Comparison of ENCODE assay signal across 18 mouse cellular contexts in genomic region chr19:29644747-29645146, GRCm38 (mm10). TPM values are rescaled to one million over a fixed set of nuclear protein-coding genes. Genes with fewer than 3 reads are reported as not detected.
DNase-seq lines count a peak whose midpoint lies in the region; ATAC-seq and TF ChIP-seq lines count a peak whose summit lies in the region.
"Had no signal": no experiment of that assay in that cellular context is flagged by ENCODE, and none has a peak within 500 bp of the region (broad histone marks: within the 10 kb centered on the region; RNA-seq: fewer than 3 reads in every experiment).

No protein-coding gene starts in this region.

- peaks cover 2% of the 10 kb centered on the region; the same call in 1 of the 2 replicates for H3K36me3 ChIP-seq in liver, adult 2 months (ENCODE audit: control insufficient read depth, insufficient read depth, low read length)
- peaks cover 52% of the 10 kb centered on the region for H3K36me3 ChIP-seq in liver, embryonic 12.5 days
- peaks cover 53% of the 10 kb centered on the region for H3K36me3 ChIP-seq in E14TG2a.4 (ENCODE audit: insufficient read depth, low read length)
- H3K36me3 ChIP-seq: heart, embryonic 15.5 days; neural tube, embryonic 12.5 days had no signal

- H3K79me2 ChIP-seq in liver, adult 2 months (ENCODE audit: control insufficient read depth, insufficient read depth, low read length) = no peaks in the 10 kb centered on the region

- ATAC-seq in cerebellum, adult (ENCODE audit: insufficient number of reproducible peaks, low FRiP score, low TSS enrichment) = no peak
- ATAC-seq in liver, embryonic 12.5 days = no peak
- ATAC-seq in monocyte, adult 5-6 weeks (replicated peaks; ENCODE audit: insufficient number of reproducible peaks, low FRiP score, low TSS enrichment, poor library complexity, severe bottlenecking) = no peak

- DNase-seq in cerebellum, adult 2 months = no peak
- no peak for DNase-seq in liver, adult 2 months (ENCODE audit: extremely low read depth, low read depth, low spot score)
- peak; percentile 29 for DNase-seq in c-Kit-positive CD71-positive TER-119-positive erythroid progenitor cells, embryonic 14.5 days (ENCODE audit: low spot score)
- no peak for DNase-seq in Muller cell, postnatal 12 days (ENCODE audit: inconsistent ontology term)
- DNase-seq: kidney, adult 18-20 months; right cerebral cortex, postnatal 4 days; thymus, postnatal 25 days had no signal

- no peak for TF ChIP-seq POLR2A in cerebellum, adult 2 months (IDR thresholded peaks at IDR 0.05; ENCODE audit: borderline replicate concordance, insufficient read depth, low read length)
- TF ChIP-seq POLR2A in liver, adult 2 months (IDR thresholded peaks at IDR 0.05; ENCODE audit: extremely low read depth, insufficient read depth, low read length) = no peak

- TF ChIP-seq CTCF in cerebellum, adult 2 months (IDR thresholded peaks at IDR 0.05; ENCODE audit: borderline replicate concordance, insufficient read depth, low read depth, low read length) = 0 out of 2 replicates have a peak, but pooled peaks have one; percentile 9
- peak; percentile 42; the same call in 1 of the 2 replicates for TF ChIP-seq CTCF in liver, adult 2 months (IDR thresholded peaks at IDR 0.05; ENCODE audit: low read depth, low read length)
- TF ChIP-seq CTCF in E14TG2a.4 (conservative IDR thresholded peaks at IDR 0.05; ENCODE audit: low read length) = peak; percentile 68

- no peaks in the 10 kb centered on the region for H3K27me3 ChIP-seq in cerebellum, adult 2 months (ENCODE audit: control insufficient read depth, insufficient read depth, low read length)
- H3K27me3 ChIP-seq in liver, adult 2 months (ENCODE audit: control insufficient read depth, insufficient read depth, low read length) = no peaks in the 10 kb centered on the region
- no peaks in the 10 kb centered on the region for H3K27me3 ChIP-seq in liver, embryonic 12.5 days (replicated peaks)
- H3K27me3 ChIP-seq in E14TG2a.4 (ENCODE audit: insufficient read depth, low read length) = no peaks in the 10 kb centered on the region
- H3K27me3 ChIP-seq: limb, embryonic 15.5 days; neural tube, embryonic 12.5 days had no signal

- peaks cover 3% of the 10 kb centered on the region for H3K4me1 ChIP-seq in cerebellum, adult 2 months (ENCODE audit: control insufficient read depth, insufficient read depth, low read length)
- H3K4me1 ChIP-seq in liver, adult 2 months (ENCODE audit: control insufficient read depth, insufficient read depth, low read length) = peaks cover 2% of the 10 kb centered on the region; the same call in 1 of the 2 replicates
- peaks cover 50% of the 10 kb centered on the region for H3K4me1 ChIP-seq in liver, embryonic 12.5 days
- peaks cover 54% of the 10 kb centered on the region for H3K4me1 ChIP-seq in E14TG2a.4 (replicated peaks; ENCODE audit: low read depth, low read length)
- H3K4me1 ChIP-seq: neural tube, embryonic 12.5 days had no signal

- 95% methylated on average over 6 of the region's 6 CpGs for WGBS in cerebellum, adult 2 months
- 97% methylated on average over 6 of the region's 6 CpGs for WGBS in liver, adult 2 months
- WGBS in liver, embryonic 12.5 days (ENCODE audit: insufficient replicate concordance) = 86% methylated on average over 6 of the region's 6 CpGs

- H3K9me3 ChIP-seq in liver, embryonic 12.5 days (replicated peaks) = no peaks in the 10 kb centered on the region
- no peaks in the 10 kb centered on the region for H3K9me3 ChIP-seq in E14TG2a.4 (ENCODE audit: low read length)
- H3K9me3 ChIP-seq: G1E; heart, embryonic 15.5 days; limb, embryonic 15.5 days; neural tube, embryonic 12.5 days had no signal

- no peak overlapping the region for H3K4me3 ChIP-seq in cerebellum, adult 2 months (replicated peaks; ENCODE audit: insufficient read depth, low read depth, low read length)
- H3K4me3 ChIP-seq in liver, adult 2 months (ENCODE audit: insufficient read depth, low read depth, low read length) = no peak overlapping the region
- no peak overlapping the region for H3K4me3 ChIP-seq in liver, embryonic 12.5 days
- no peak overlapping the region for H3K4me3 ChIP-seq in E14TG2a.4 (replicated peaks; ENCODE audit: low read length)
- H3K4me3 ChIP-seq: heart, embryonic 15.5 days; limb, embryonic 15.5 days; neural tube, embryonic 12.5 days had no signal

- H3K27ac ChIP-seq in cerebellum, adult 2 months (ENCODE audit: insufficient read depth, low read length) = no peak overlapping the region
- H3K27ac ChIP-seq in liver, adult 2 months (replicated peaks; ENCODE audit: insufficient read depth, low read depth, low read length) = no peak overlapping the region
- H3K27ac ChIP-seq in liver, embryonic 12.5 days = no peak overlapping the region
- H3K27ac ChIP-seq: heart, embryonic 15.5 days; limb, embryonic 15.5 days; neural tube, embryonic 12.5 days had no signal

- H3K4me2 ChIP-seq in liver, embryonic 12.5 days = no peak overlapping the region
- H3K4me2 ChIP-seq: heart, embryonic 15.5 days; limb, embryonic 15.5 days; neural tube, embryonic 12.5 days had no signal

- no peak overlapping the region for H3K9ac ChIP-seq in liver, adult 2 months (ENCODE audit: low read depth, low read length)
- H3K9ac ChIP-seq in liver, embryonic 12.5 days = no peak overlapping the region
- H3K9ac ChIP-seq: heart, embryonic 15.5 days; limb, embryonic 15.5 days; neural tube, embryonic 12.5 days had no signal

RNA-seq across cellular contexts. Expression of gene Ermp1, which starts 3.5 kb away (rescaled TPM):
- polyA plus RNA-seq in cerebellum, adult 2 months (2012; rRNA removed) = 44.9 and 45.6 TPM in 2 replicates
- 15.6 and 16.3 TPM in 2 replicates for total RNA-seq in liver, adult 2 months (2014; rRNA removed)
- polyA plus RNA-seq in liver, adult 2 months (2012; rRNA removed) = 8.5 and 10.4 TPM in 2 replicates
- polyA plus RNA-seq in liver, embryonic 12.5 days (2016; fragmentation: Nextera tagmentation; extraction: Ambion mirVana) = 18.3 and 19.3 TPM in 2 replicates
- total RNA-seq in monocyte, adult 5-6 weeks (2017) = 20.6 to 41.9 TPM (median 30.2 TPM) in 3 replicates

RNA-seq across cellular contexts. Expression of gene Mlana, which starts 52.9 kb away (rescaled TPM):
- polyA plus RNA-seq in cerebellum, adult 2 months (2012; rRNA removed) = not detected in 2 replicates
- total RNA-seq in liver, adult 2 months (2014; rRNA removed) = not detected in 2 replicates
- polyA plus RNA-seq in liver, adult 2 months (2012; rRNA removed) = not detected in 2 replicates
- polyA plus RNA-seq in liver, embryonic 12.5 days (2016; fragmentation: Nextera tagmentation; extraction: Ambion mirVana) = not detected in 2 replicates
- total RNA-seq in monocyte, adult 5-6 weeks (2017) = not detected in 3 replicates
- total RNA-seq: adrenal gland, postnatal 4 days; G1E; gastrocnemius, adult 18-20 months; megakaryocyte, adult 5-6 weeks had no signal
- polyA plus RNA-seq: G1E; neural tube, embryonic 12.5 days had no signal

Comparison
In these comparisons a context has a peak if more than half of its experiments do, and no peak if none do; other contexts are left out.
1. CTCF ChIP-seq: peak in every context shown above with its lines; median percentile 68 in E14TG2a.4; 42 in liver, adult 2 months; 9 in cerebellum, adult 2 months.